In genomic region chr5:15498774-15499400, GRCm38 (mm10) we compare ENCODE assay signal across 9 mouse cellular contexts. TPM values are rescaled to one million over a fixed set of nuclear protein-coding genes. Genes with fewer than 3 reads are reported as not detected.
DNase-seq lines count a peak whose midpoint lies in the region; ATAC-seq and TF ChIP-seq lines count a peak whose summit lies in the region.
"Not testable (repeated sequence)": the region's sequence is repeated elsewhere in the genome, so short reads cannot be mapped to it uniquely, and the experiment has no call there.
"Had no signal": no experiment of that assay in that cellular context is flagged by ENCODE, and none has a peak within 500 bp of the region (broad histone marks: within the 10 kb centered on the region; RNA-seq: fewer than 3 reads in every experiment).

No protein-coding gene starts in this region.

- peak; percentile 60 for DNase-seq in adrenal gland, postnatal 14 days
- DNase-seq in heart, postnatal 0 days (ENCODE audit: low spot score) = not testable (repeated sequence)
- DNase-seq in kidney, adult 2 months = peak; percentile 35
- peak; percentile 16 for DNase-seq in left cerebral cortex, adult 11 months (ENCODE audit: low spot score)
- DNase-seq in lung, adult 18-20 months = peak; percentile 5 to 8
- peak; percentile 44 for DNase-seq in thymus, postnatal 4 days

- TF ChIP-seq CTCF in heart, postnatal 0 days (IDR thresholded peaks at IDR 0.05; ENCODE audit: low read depth) = peak; percentile 43
- peak; percentile 38 for TF ChIP-seq CTCF in kidney, adult 2 months (conservative IDR thresholded peaks at IDR 0.05; ENCODE audit: insufficient read depth, insufficient read length, low read depth, low read length)

- not testable (repeated sequence) for H3K27me3 ChIP-seq in forebrain, embryonic 13.5 days; heart, postnatal 0 days (ENCODE audit: control insufficient read depth, insufficient read depth, low read length); kidney, adult 2 months (replicated peaks; ENCODE audit: control insufficient read depth, insufficient read depth, low read length); neural tube, embryonic 14.5 days (ENCODE audit: control insufficient read depth, insufficient read depth, low read length)

- peaks cover 59% of the 10 kb centered on the region for H3K9me3 ChIP-seq in forebrain, embryonic 13.5 days (replicated peaks)
- not testable (repeated sequence) for H3K9me3 ChIP-seq in heart, postnatal 0 days (replicated peaks; ENCODE audit: control insufficient read depth, low read length); neural tube, embryonic 14.5 days (ENCODE audit: control insufficient read depth, low read length)

- H3K9ac ChIP-seq in forebrain, embryonic 13.5 days; heart, postnatal 0 days (replicated peaks; ENCODE audit: low read depth, low read length); neural tube, embryonic 14.5 days (replicated peaks; ENCODE audit: low read depth, low read length): not testable (repeated sequence)

- H3K4me2 ChIP-seq in forebrain, embryonic 13.5 days; heart, postnatal 0 days (ENCODE audit: low read depth, low read length); neural tube, embryonic 14.5 days (ENCODE audit: low read depth, low read length): not testable (repeated sequence)

- H3K36me3 ChIP-seq in forebrain, embryonic 13.5 days (ENCODE audit: poor library complexity, severe bottlenecking); heart, postnatal 0 days (replicated peaks; ENCODE audit: control insufficient read depth, insufficient read depth, low read length); kidney, adult 2 months (ENCODE audit: control insufficient read depth, insufficient read depth, low read length); neural tube, embryonic 14.5 days (ENCODE audit: control insufficient read depth, insufficient read depth, low read length): not testable (repeated sequence)

- not testable (repeated sequence) for H3K4me3 ChIP-seq in forebrain, embryonic 13.5 days; heart, postnatal 0 days (ENCODE audit: low read depth, low read length); kidney, adult 2 months (ENCODE audit: insufficient read depth, low read depth, low read length); neural tube, embryonic 14.5 days (ENCODE audit: low read depth, low read length)

- 33% methylated on average over 5 of the region's 5 CpGs for WGBS in forebrain, embryonic 13.5 days
- 23% methylated on average over 5 of the region's 5 CpGs for WGBS in heart, postnatal 0 days
- WGBS in kidney, adult 2 months = 31% methylated on average over 5 of the region's 5 CpGs
- WGBS in neural tube, embryonic 14.5 days = 37% methylated on average over 5 of the region's 5 CpGs

- H3K4me1 ChIP-seq in forebrain, embryonic 13.5 days; heart, postnatal 0 days (ENCODE audit: control insufficient read depth, insufficient read depth); kidney, adult 2 months (ENCODE audit: control insufficient read depth, insufficient read depth, low read length); neural tube, embryonic 14.5 days (ENCODE audit: control insufficient read depth, insufficient read depth, low read length): not testable (repeated sequence)

- TF ChIP-seq EP300 in heart, postnatal 0 days (IDR thresholded peaks at IDR 0.05; ENCODE audit: low read depth) = not testable (repeated sequence)

- not testable (repeated sequence) for TF ChIP-seq POLR2A in kidney, adult 2 months (IDR thresholded peaks at IDR 0.05; ENCODE audit: low read depth, low read length)

- ATAC-seq in forebrain, embryonic 13.5 days = peak; percentile 75
- peak; percentile 68 for ATAC-seq in heart, postnatal 0 days (ENCODE audit: insufficient read depth, low read depth)
- ATAC-seq in neural tube, embryonic 14.5 days (ENCODE audit: low read depth) = peak; percentile 83

- not testable (repeated sequence) for H3K27ac ChIP-seq in forebrain, embryonic 13.5 days; heart, postnatal 0 days (ENCODE audit: low read depth); kidney, adult 2 months (ENCODE audit: insufficient read depth, low read depth, low read length); neural tube, embryonic 14.5 days (ENCODE audit: low read depth, low read length)

RNA-seq across cellular contexts. Expression of gene Gm21149, which starts 22.6 kb away (rescaled TPM):
- total RNA-seq in adrenal gland, postnatal 14 days (2021) = not detected in 2 replicates
- polyA plus RNA-seq in forebrain, embryonic 13.5 days (2015; fragmentation: Nextera tagmentation; extraction: Ambion mirVana) = not detected in 2 replicates
- not detected in 2 replicates for total RNA-seq in heart, postnatal 0 days (2014; rRNA removed; ENCODE audit: low replicate concordance)
- not detected in 2 replicates for polyA plus RNA-seq in heart, postnatal 0 days (2015; fragmentation: Nextera tagmentation; extraction: Ambion mirVana)
- not detected in 2 replicates for polyA plus RNA-seq in kidney, adult 2 months (2012; rRNA removed)
- not detected in 2 replicates for polyA plus RNA-seq in neural tube, embryonic 14.5 days (2014; fragmentation: Nextera tagmentation; extraction: Ambion mirVana)
- total RNA-seq: adrenal gland, postnatal 4 days had no signal

RNA-seq across cellular contexts. Expression of gene Gm21190, which starts 30.1 kb away (rescaled TPM):
- total RNA-seq in adrenal gland, postnatal 14 days (2021) = not detected in 2 replicates
- not detected in 2 replicates for polyA plus RNA-seq in forebrain, embryonic 13.5 days (2015; fragmentation: Nextera tagmentation; extraction: Ambion mirVana)
- not detected in 2 replicates for total RNA-seq in heart, postnatal 0 days (2014; rRNA removed; ENCODE audit: low replicate concordance)
- 0.10 TPM in 1 of 2 replicates, not detected in the other for polyA plus RNA-seq in heart, postnatal 0 days (2015; fragmentation: Nextera tagmentation; extraction: Ambion mirVana)
- 0.08 and 0.15 TPM in 2 replicates for polyA plus RNA-seq in kidney, adult 2 months (2012; rRNA removed)
- polyA plus RNA-seq in neural tube, embryonic 14.5 days (2014; fragmentation: Nextera tagmentation; extraction: Ambion mirVana) = not detected in 2 replicates
- total RNA-seq: adrenal gland, postnatal 4 days had no signal
